Mouse (Mus musculus) hindbrain, embryonic 15.5 days (tissue): ENCODE results near the gene Ndufs2. TPM values are rescaled to one million over a fixed set of nuclear protein-coding genes. Genes with fewer than 3 reads are reported as not detected.

Experiments
- ATAC-seq: fragments of 200-750 bp; cut with Nextera tagmentation; 2 replicates; pipeline ENCODE4 v1.8.0; 2017; ENCODE audit warnings: low read depth, moderate number of reproducible peaks, moderate TSS enrichment; ENCODE audit not compliant: low FRiP score
- H3K27ac ChIP-seq: fragments of 300-500 bp; sonication (generic); replicated peaks from 2 replicates; pipeline ENCODE4 v1.5.1; 2015; ENCODE audit warnings: mild to moderate bottlenecking, inconsistent platforms
- H3K27me3 ChIP-seq: fragments of 300-500 bp; sonication (generic); 2 replicates; pipeline ENCODE4 v1.6.1; 2015; ENCODE audit warnings: control low read depth, inconsistent platforms
- H3K36me3 ChIP-seq: fragments of 300-500 bp; sonication (generic); 2 replicates; pipeline ENCODE4 v1.6.1; 2015; ENCODE audit warnings: control low read depth, inconsistent platforms
- H3K4me1 ChIP-seq: fragments of 300-500 bp; sonication (generic); replicated peaks from 2 replicates; pipeline ENCODE4 v1.6.1; 2015; ENCODE audit warnings: control low read depth, inconsistent platforms
- H3K4me2 ChIP-seq: fragments of 300-500 bp; sonication (generic); 2 replicates; pipeline ENCODE4 v1.6.1; 2015; ENCODE audit warnings: moderate library complexity, mild to moderate bottlenecking, inconsistent platforms
- H3K4me3 ChIP-seq: fragments of 300-500 bp; sonication (generic); 2 replicates; pipeline ENCODE4 v1.5.1; 2015; ENCODE audit warnings: mild to moderate bottlenecking, inconsistent platforms
- H3K9ac ChIP-seq: fragments of 300-500 bp; sonication (generic); 2 replicates; pipeline ENCODE4 v1.6.1; 2015; ENCODE audit warnings: inconsistent platforms
- H3K9me3 ChIP-seq: fragments of 300-500 bp; sonication (generic); 2 replicates; pipeline ENCODE4 v1.6.1; 2016; ENCODE audit warnings: control low read depth, inconsistent platforms
- WGBS: fragments of 180-500 bp; shearing (Covaris S2); methylation state at CpG from one replicate; pipeline ENCODE4 v1.1.7; 2015; 5-methylcytosine and 5-hydroxymethylcytosine counted together
- polyA plus RNA-seq: library from polyadenylated mRNA; unstranded; fragments of >200 nt; fragmentation: Nextera tagmentation; extraction: Ambion mirVana; gene quantifications from 2 replicates; pipeline ENCODE4 v1.2.1, GENCODE M21; 2015

Ndufs2 gene
- polyA plus RNA-seq, 1 experiment from 2014 or later, result 233 TPM

GRCm38 (mm10) chr1:171276110-171276748 lies 25.0 kb upstream of the Ndufs2 start:
- no peak overlapping the region for H3K4me3 ChIP-seq
- no peak overlapping the region for H3K9ac ChIP-seq
- H3K27ac ChIP-seq, result no peak overlapping the region
- H3K9me3 ChIP-seq, result no peaks in the 10 kb centered on the region
- H3K4me1 ChIP-seq, result peaks cover 28% of the 10 kb centered on the region
- no peak overlapping the region for H3K4me2 ChIP-seq
- WGBS, result 91% methylated on average over 14 of the region's 14 CpGs
- H3K36me3 ChIP-seq, result peaks cover 45% of the 10 kb centered on the region
- H3K27me3 ChIP-seq, result no peaks in the 10 kb centered on the region
- ATAC-seq, result no peak

GRCm38 (mm10) chr1:171275144-171275734 lies 24.1 kb upstream of the Ndufs2 start:
- peaks cover 45% of the 10 kb centered on the region for H3K36me3 ChIP-seq
- no peak for ATAC-seq
- no peak overlapping the region for H3K9ac ChIP-seq
- H3K4me1 ChIP-seq, result peaks cover 30% of the 10 kb centered on the region
- H3K9me3 ChIP-seq, result no peaks in the 10 kb centered on the region
- no peak overlapping the region for H3K4me3 ChIP-seq
- no peak overlapping the region for H3K4me2 ChIP-seq
- no peaks in the 10 kb centered on the region for H3K27me3 ChIP-seq
- H3K27ac ChIP-seq, result no peak overlapping the region
- 74% methylated on average over 11 of the region's 11 CpGs for WGBS

- Histone ChIP-seq H3K9me3 (no peaks in the 10 kb centered on the region), H3K36me3 (peaks cover 45% of the 10 kb centered on the region), H3K4me1 (peaks cover 28% of the 10 kb centered on the region), H3K27me3 (no peaks in the 10 kb centered on the region), H3K27ac (no peak overlapping the region), H3K9ac (no peak overlapping the region), H3K4me3 (no peak overlapping the region), H3K4me2 (no peak overlapping the region)
- no peak for ATAC-seq
- WGBS, result 90% methylated on average over 12 of the region's 12 CpGs
These were observed 23.0 kb upstream of the Ndufs2 start for GRCm38 (mm10) chr1:171274171-171274570.

GRCm38 (mm10) chr1:171272086-171272485 lies 20.9 kb upstream of the Ndufs2 start:
- H3K9ac ChIP-seq, result no peak overlapping the region

GRCm38 (mm10) chr1:171271622-171272021 lies 20.4 kb upstream of the Ndufs2 start:
- H3K36me3 ChIP-seq, result peaks cover 32% of the 10 kb centered on the region
- H3K27me3 ChIP-seq, result no peaks in the 10 kb centered on the region
- WGBS, result 78% methylated on average over 10 of the region's 10 CpGs
- H3K27ac ChIP-seq, result no peak overlapping the region
- ATAC-seq, result no peak
- no peaks in the 10 kb centered on the region for H3K9me3 ChIP-seq
- no peak overlapping the region for H3K4me3 ChIP-seq
- H3K4me2 ChIP-seq, result peak overlapping the region; percentile 89
- H3K9ac ChIP-seq, result peak overlapping the region; percentile 91; the same call in 1 of the 2 replicates
- peaks cover 28% of the 10 kb centered on the region for H3K4me1 ChIP-seq

More at GRCm38 (mm10) chr1:171272086-171272485, 20.9 kb upstream of the Ndufs2 start:
- Histone ChIP-seq H3K4me2 (no peak overlapping the region; the same call in 1 of the 2 replicates), H3K9me3 (no peaks in the 10 kb centered on the region), H3K27me3 (no peaks in the 10 kb centered on the region), H3K27ac (no peak overlapping the region), H3K4me1 (peaks cover 28% of the 10 kb centered on the region), H3K36me3 (peaks cover 37% of the 10 kb centered on the region), H3K4me3 (no peak overlapping the region)
- no peak for ATAC-seq
- WGBS, result 92% methylated on average over 3 of the region's 3 CpGs

GRCm38 (mm10) chr1:171271196-171271595 lies 20.0 kb upstream of the Ndufs2 start:
- WGBS, result 52% methylated on average over 9 of the region's 9 CpGs
- Histone ChIP-seq H3K36me3 (peaks cover 28% of the 10 kb centered on the region), H3K4me1 (peaks cover 28% of the 10 kb centered on the region), H3K9me3 (no peaks in the 10 kb centered on the region), H3K4me2 (peak overlapping the region; percentile 89), H3K27me3 (no peaks in the 10 kb centered on the region), H3K4me3 (peak overlapping the region; percentile 94), H3K9ac (peak overlapping the region; percentile 91), H3K27ac (peak overlapping the region; percentile 77; the same call in 1 of the 2 replicates)
- ATAC-seq, result no peak

GRCm38 (mm10) chr1:171270573-171270900 lies 19.3 kb upstream of the Ndufs2 start:
- ATAC-seq, result peak; percentile 84
- Histone ChIP-seq H3K27ac (peak overlapping the region; percentile 77), H3K36me3 (peaks cover 21% of the 10 kb centered on the region), H3K4me3 (peak overlapping the region; percentile 94), H3K4me1 (peaks cover 28% of the 10 kb centered on the region), H3K4me2 (peak overlapping the region; percentile 89), H3K27me3 (no peaks in the 10 kb centered on the region), H3K9me3 (no peaks in the 10 kb centered on the region), H3K9ac (peak overlapping the region; percentile 91)
- under 1% methylated on average over 19 of the region's 19 CpGs for WGBS

GRCm38 (mm10) chr1:171269848-171270572 lies 18.8 kb upstream of the Ndufs2 start, which contains the start of gene B4galt3:
Gene B4galt3, plus strand, starts transcription at chr1:171270328.
- Histone ChIP-seq H3K4me1 (peaks cover 28% of the 10 kb centered on the region), H3K27me3 (no peaks in the 10 kb centered on the region), H3K36me3 (peaks cover 19% of the 10 kb centered on the region), H3K27ac (peak within 1 kb of the TSS; percentile 77), H3K4me3 (peak within 1 kb of the TSS; percentile 94), H3K4me2 (peak within 1 kb of the TSS; percentile 89), H3K9me3 (no peaks in the 10 kb centered on the region), H3K9ac (peak within 1 kb of the TSS; percentile 91)
- 4% methylated on average over 36 of the region's 36 CpGs for WGBS
- ATAC-seq, result peak; percentile 94

- Histone ChIP-seq H3K9ac (no peak overlapping the region), H3K4me1 (peaks cover 33% of the 10 kb centered on the region), H3K27me3 (no peaks in the 10 kb centered on the region), H3K27ac (no peak overlapping the region), H3K4me2 (no peak overlapping the region), H3K4me3 (no peak overlapping the region), H3K36me3 (peaks cover 9% of the 10 kb centered on the region; the same call in 1 of the 2 replicates), H3K9me3 (no peaks in the 10 kb centered on the region)
- no peak for ATAC-seq
- WGBS, result 68% methylated on average over 1 of the region's 1 CpGs
These were observed 17.2 kb upstream of the Ndufs2 start for GRCm38 (mm10) chr1:171268341-171268740.

GRCm38 (mm10) chr1:171265971-171266744 lies 15.0 kb upstream of the Ndufs2 start:
- 83% methylated on average over 4 of the region's 4 CpGs for WGBS
- peaks cover 29% of the 10 kb centered on the region for H3K4me1 ChIP-seq
- no peak overlapping the region for H3K27ac ChIP-seq
- no peak overlapping the region for H3K4me3 ChIP-seq
- H3K4me2 ChIP-seq, result no peak overlapping the region
- no peaks in the 10 kb centered on the region for H3K27me3 ChIP-seq
- H3K36me3 ChIP-seq, result no peaks in the 10 kb centered on the region
- no peaks in the 10 kb centered on the region for H3K9me3 ChIP-seq
- ATAC-seq, result no peak
- no peak overlapping the region for H3K9ac ChIP-seq

GRCm38 (mm10) chr1:171263666-171264461 lies 12.7 kb upstream of the Ndufs2 start:
- no peaks in the 10 kb centered on the region for H3K36me3 ChIP-seq
- H3K9ac ChIP-seq, result no peak overlapping the region
- H3K27ac ChIP-seq, result peak overlapping the region; percentile 79
- WGBS, result 79% methylated on average over 3 of the region's 3 CpGs
- no peak for ATAC-seq
- no peak overlapping the region for H3K4me3 ChIP-seq
- peak overlapping the region; percentile 63 for H3K4me2 ChIP-seq
- no peaks in the 10 kb centered on the region for H3K27me3 ChIP-seq
- no peaks in the 10 kb centered on the region for H3K9me3 ChIP-seq
- peaks cover 16% of the 10 kb centered on the region for H3K4me1 ChIP-seq
